Mouse (Mus musculus) lung, adult 2 months (tissue): ENCODE measurements around the gene Ankrd24.
"Not testable (repeated sequence)": the region's sequence is repeated elsewhere in the genome, so short reads cannot be mapped to it uniquely, and the experiment has no call there.

Experiments used
- CTCF ChIP-seq: fragments of 200-500 bp; IDR thresholded peaks from 2 replicates; pipeline ENCODE4 v1.5.1; 2011; ENCODE audit warnings: mild to moderate bottlenecking, low read length, control low read depth; ENCODE audit not compliant: insufficient read depth
- POLR2A ChIP-seq: fragments of 200-500 bp; IDR thresholded peaks from 2 replicates; pipeline ENCODE4 v1.6.1; 2011; ENCODE audit warnings: low read depth, mild to moderate bottlenecking, control low read depth, low read length, borderline replicate concordance; ENCODE audit errors: extremely low read depth

DNA sequence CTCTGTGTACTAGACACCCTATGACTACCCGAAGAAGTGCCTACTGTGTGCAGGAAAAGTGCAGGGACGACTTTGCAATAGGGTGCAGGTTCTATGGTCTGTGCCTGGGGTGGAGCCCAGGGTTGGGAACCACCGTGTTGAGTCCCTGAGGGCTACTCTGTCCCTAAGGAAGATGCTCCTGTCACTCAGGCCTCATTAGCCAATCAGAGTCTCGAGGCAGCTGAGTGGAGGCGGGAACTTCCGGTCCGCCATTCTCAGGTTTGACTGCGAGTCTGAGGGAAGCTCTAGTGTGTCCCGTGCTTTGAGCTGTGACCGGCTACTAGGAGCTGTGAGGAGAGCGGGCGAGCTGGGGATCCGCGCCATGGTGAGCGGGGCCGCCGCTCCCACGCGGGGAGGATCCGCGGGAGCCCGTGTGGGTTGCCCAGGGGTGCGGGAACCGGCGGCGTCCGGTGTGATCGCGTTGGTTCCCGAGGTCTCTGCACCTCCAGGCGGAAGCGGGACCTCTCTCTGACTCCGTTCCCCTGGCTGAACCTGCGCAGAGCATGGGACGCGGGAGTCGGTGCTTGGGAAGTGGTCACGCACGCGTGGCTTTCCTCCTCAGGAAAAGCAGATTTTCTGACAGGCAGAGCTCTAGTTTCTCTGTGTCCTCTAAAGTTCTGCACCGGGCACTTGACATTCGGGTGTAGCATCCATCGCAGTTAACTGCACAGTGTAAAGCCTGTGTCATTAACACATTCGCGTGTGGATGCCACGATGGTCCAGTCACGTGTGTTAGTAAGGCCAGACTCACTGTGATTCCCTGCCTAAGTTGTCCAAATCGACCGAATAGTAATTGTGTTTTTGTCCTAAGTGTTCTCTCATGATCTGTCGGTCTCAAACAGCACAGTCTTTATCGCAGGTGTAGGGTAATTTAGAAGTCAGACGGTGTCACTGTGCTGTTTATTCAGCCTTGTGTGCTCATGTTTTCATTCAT, 20.7 kb downstream of the Ankrd24 start, which contains the start of gene Gm10778:
- peak; percentile 48; the same call in 1 of the 2 replicates for TF ChIP-seq POLR2A
- TF ChIP-seq CTCF: not testable (repeated sequence)
